ENCODE assay signal across 9 mouse cellular contexts in the genomic region with DNA sequence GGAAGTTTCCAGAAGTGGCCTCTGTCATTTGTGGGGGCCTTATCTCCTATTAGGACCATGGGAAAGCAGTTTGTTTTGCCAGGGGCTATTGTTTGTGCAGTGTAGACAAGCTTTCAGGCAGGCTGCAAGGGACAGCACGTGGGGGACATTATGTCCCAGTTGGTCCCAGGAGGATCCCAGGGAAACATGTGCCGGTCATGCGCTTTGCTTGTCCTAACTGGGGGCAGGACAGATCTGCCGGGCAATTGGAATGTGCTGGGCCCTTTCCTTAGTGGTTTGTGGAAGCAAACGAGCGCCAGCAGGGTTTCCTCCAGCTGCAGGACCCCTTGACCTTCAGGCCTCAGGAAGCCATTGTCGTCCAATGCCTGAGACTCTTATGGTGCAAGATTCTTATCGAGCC. TPM values are rescaled to one million over a fixed set of nuclear protein-coding genes. Genes with fewer than 3 reads are reported as not detected.
DNase-seq lines count a peak whose midpoint lies in the region; ATAC-seq and TF ChIP-seq lines count a peak whose summit lies in the region.
"Had no signal": no experiment of that assay in that cellular context is flagged by ENCODE, and none has a peak within 500 bp of the region (broad histone marks: within the 10 kb centered on the region; RNA-seq: fewer than 3 reads in every experiment).

No protein-coding gene starts in this region.

- 20% methylated on average over 8 of the region's 8 CpGs for WGBS in hindbrain, embryonic 11.5 days
- WGBS in hindbrain, embryonic 14.5 days = 32% methylated on average over 8 of the region's 8 CpGs
- WGBS in intestine, embryonic 15.5 days = 49% methylated on average over 8 of the region's 8 CpGs
- WGBS in lung, postnatal 0 days = 11% methylated on average over 8 of the region's 8 CpGs

- TF ChIP-seq CTCF in lung, postnatal 0 days (IDR thresholded peaks at IDR 0.05) = no peak

- TF ChIP-seq EP300 in lung, postnatal 0 days (IDR thresholded peaks at IDR 0.05) = peak; percentile 34; the same call in 1 of the 2 replicates

- no peak for ATAC-seq in hindbrain, embryonic 11.5 days (ENCODE audit: low FRiP score)
- ATAC-seq in hindbrain, embryonic 14.5 days (ENCODE audit: low FRiP score) = no peak
- peak; percentile 16; the same call in 1 of the 2 replicates for ATAC-seq in intestine, embryonic 15.5 days
- peak; percentile 36 for ATAC-seq in lung, postnatal 0 days
- ATAC-seq: inflammation-experienced regulatory T-cells, adult 6 months had no signal

- no peak overlapping the region for H3K9ac ChIP-seq in hindbrain, embryonic 11.5 days (ENCODE audit: low read depth, low read length)
- no peak overlapping the region for H3K9ac ChIP-seq in hindbrain, embryonic 14.5 days
- H3K9ac ChIP-seq in intestine, embryonic 15.5 days = no peak overlapping the region
- no peak overlapping the region for H3K9ac ChIP-seq in lung, postnatal 0 days (replicated peaks; ENCODE audit: low read depth)

- peak; percentile 31 for DNase-seq in hindbrain, embryonic 11.5 days (ENCODE audit: low spot score)
- no peak for DNase-seq in hindbrain, embryonic 14.5 days (ENCODE audit: low spot score)
- peak; percentile 47 for DNase-seq in embryo, embryonic 9.5 days (ENCODE audit: extremely low spot score)
- peak; percentile 69 for DNase-seq in lung, postnatal 0 days (ENCODE audit: low spot score)
- no peak for DNase-seq in cerebellum, adult 8-10 months
- no peak for DNase-seq in layer of hippocampus, adult 8-10 months (ENCODE audit: low spot score in 2 of 2)
- DNase-seq in layer of hippocampus, postnatal 14 days (ENCODE audit: low spot score in 2 of 2) = no peak

- H3K36me3 ChIP-seq in hindbrain, embryonic 11.5 days (ENCODE audit: control insufficient read depth, insufficient read depth, low read length) = no peaks in the 10 kb centered on the region
- 0 out of 2 replicates have a peak, but pooled peaks cover 6% of the 10 kb centered on the region for H3K36me3 ChIP-seq in hindbrain, embryonic 14.5 days (replicated peaks; ENCODE audit: control insufficient read depth, insufficient read depth)
- peaks cover 7% of the 10 kb centered on the region; the same call in 1 of the 2 replicates for H3K36me3 ChIP-seq in intestine, embryonic 15.5 days
- peaks cover 16% of the 10 kb centered on the region; the same call in 1 of the 2 replicates for H3K36me3 ChIP-seq in lung, postnatal 0 days (ENCODE audit: insufficient read depth, low read length)

- no peaks in the 10 kb centered on the region for H3K4me1 ChIP-seq in hindbrain, embryonic 11.5 days (replicated peaks; ENCODE audit: control insufficient read depth, insufficient read depth, low read length)
- H3K4me1 ChIP-seq in hindbrain, embryonic 14.5 days (replicated peaks; ENCODE audit: control insufficient read depth, insufficient read depth, low read length) = peaks cover 6% of the 10 kb centered on the region; the same call in 1 of the 2 replicates
- peaks cover 45% of the 10 kb centered on the region for H3K4me1 ChIP-seq in intestine, embryonic 15.5 days (replicated peaks)
- peaks cover 50% of the 10 kb centered on the region; the same call in 1 of the 2 replicates for H3K4me1 ChIP-seq in lung, postnatal 0 days (ENCODE audit: insufficient read depth, low read depth, low read length)

- no peaks in the 10 kb centered on the region for H3K27me3 ChIP-seq in hindbrain, embryonic 11.5 days (ENCODE audit: control insufficient read depth, insufficient read depth, low read length)
- H3K27me3 ChIP-seq in hindbrain, embryonic 14.5 days (ENCODE audit: control insufficient read depth, insufficient read depth, low read length) = no peaks in the 10 kb centered on the region
- H3K27me3 ChIP-seq in intestine, embryonic 15.5 days (replicated peaks) = no peaks in the 10 kb centered on the region
- H3K27me3 ChIP-seq in lung, postnatal 0 days (replicated peaks; ENCODE audit: insufficient read depth, low read length) = no peaks in the 10 kb centered on the region

- no peak overlapping the region for H3K27ac ChIP-seq in hindbrain, embryonic 11.5 days (ENCODE audit: low read depth, low read length)
- no peak overlapping the region for H3K27ac ChIP-seq in hindbrain, embryonic 14.5 days
- H3K27ac ChIP-seq in intestine, embryonic 15.5 days = 0 out of 2 replicates have a peak overlapping the region, but pooled peaks have one; percentile 9
- H3K27ac ChIP-seq in lung, postnatal 0 days (ENCODE audit: low read length) = peak overlapping the region; percentile 65

- H3K4me2 ChIP-seq in hindbrain, embryonic 11.5 days (replicated peaks; ENCODE audit: low read depth, low read length) = no peak overlapping the region
- no peak overlapping the region for H3K4me2 ChIP-seq in hindbrain, embryonic 14.5 days (replicated peaks)
- no peak overlapping the region for H3K4me2 ChIP-seq in intestine, embryonic 15.5 days (replicated peaks)
- H3K4me2 ChIP-seq in lung, postnatal 0 days (replicated peaks; ENCODE audit: low read depth, low read length) = no peak overlapping the region

- no peak overlapping the region for H3K4me3 ChIP-seq in hindbrain, embryonic 11.5 days (ENCODE audit: low read depth, low read length)
- H3K4me3 ChIP-seq in hindbrain, embryonic 14.5 days (replicated peaks; ENCODE audit: low read length) = no peak overlapping the region
- no peak overlapping the region for H3K4me3 ChIP-seq in intestine, embryonic 15.5 days (replicated peaks)
- H3K4me3 ChIP-seq in lung, postnatal 0 days (ENCODE audit: low read depth, low read length) = no peak overlapping the region

- no peaks in the 10 kb centered on the region for H3K9me3 ChIP-seq in hindbrain, embryonic 11.5 days (ENCODE audit: control insufficient read depth, low read length)
- no peaks in the 10 kb centered on the region for H3K9me3 ChIP-seq in hindbrain, embryonic 14.5 days (ENCODE audit: control insufficient read depth, low read length)
- H3K9me3 ChIP-seq in intestine, embryonic 15.5 days = no peaks in the 10 kb centered on the region
- H3K9me3 ChIP-seq in lung, postnatal 0 days (ENCODE audit: low read length) = no peaks in the 10 kb centered on the region

RNA-seq across cellular contexts. Expression of gene Timp3, which starts 41.4 kb away (rescaled TPM):
- 31.6 and 32.8 TPM in 2 replicates for polyA plus RNA-seq in hindbrain, embryonic 11.5 days (2014; fragmentation: Nextera tagmentation; extraction: Ambion mirVana)
- polyA plus RNA-seq in hindbrain, embryonic 14.5 days (2014; fragmentation: Nextera tagmentation; extraction: Ambion mirVana) = 42.5 and 45.1 TPM in 2 replicates
- polyA plus RNA-seq in intestine, embryonic 15.5 days (2015; fragmentation: Nextera tagmentation; extraction: Ambion mirVana) = 44.6 and 46.9 TPM in 2 replicates
- polyA plus RNA-seq in lung, postnatal 0 days (2015; fragmentation: Nextera tagmentation; extraction: Ambion mirVana) = 207 and 208 TPM in 2 replicates
- 10 to 100 TPM; 65.5 to 73.4 (median 69.4) TPM for total RNA-seq in layer of hippocampus, adult 8-10 months (2022)
- 10 to 100 TPM; 62.0 to 62.3 TPM for total RNA-seq in layer of hippocampus, postnatal 14 days (2021)
- polyA plus RNA-seq: inflammation-experienced regulatory T-cells, adult 6 months had no signal

Comparison
In these comparisons a context has a peak if more than half of its experiments do, and no peak if none do; other contexts are left out.
1. DNase-seq: peak in hindbrain, embryonic 11.5 days (single experiment), embryo, embryonic 9.5 days (single experiment) and lung, postnatal 0 days (single experiment); none in hindbrain, embryonic 14.5 days (single experiment), cerebellum, adult 8-10 months (single experiment), layer of hippocampus, adult 8-10 months (0 of 2) and layer of hippocampus, postnatal 14 days (0 of 2).
2. ATAC-seq: peak in intestine, embryonic 15.5 days (single experiment) and lung, postnatal 0 days (single experiment); none in hindbrain, embryonic 11.5 days (single experiment) and hindbrain, embryonic 14.5 days (single experiment).
3. H3K27ac ChIP-seq: peak in intestine, embryonic 15.5 days (single experiment) and lung, postnatal 0 days (single experiment); none in hindbrain, embryonic 11.5 days (single experiment) and hindbrain, embryonic 14.5 days (single experiment).